Mouse (Mus musculus): ENCODE data around the gene Ankrd54.

Gene Ankrd54

DNA sequence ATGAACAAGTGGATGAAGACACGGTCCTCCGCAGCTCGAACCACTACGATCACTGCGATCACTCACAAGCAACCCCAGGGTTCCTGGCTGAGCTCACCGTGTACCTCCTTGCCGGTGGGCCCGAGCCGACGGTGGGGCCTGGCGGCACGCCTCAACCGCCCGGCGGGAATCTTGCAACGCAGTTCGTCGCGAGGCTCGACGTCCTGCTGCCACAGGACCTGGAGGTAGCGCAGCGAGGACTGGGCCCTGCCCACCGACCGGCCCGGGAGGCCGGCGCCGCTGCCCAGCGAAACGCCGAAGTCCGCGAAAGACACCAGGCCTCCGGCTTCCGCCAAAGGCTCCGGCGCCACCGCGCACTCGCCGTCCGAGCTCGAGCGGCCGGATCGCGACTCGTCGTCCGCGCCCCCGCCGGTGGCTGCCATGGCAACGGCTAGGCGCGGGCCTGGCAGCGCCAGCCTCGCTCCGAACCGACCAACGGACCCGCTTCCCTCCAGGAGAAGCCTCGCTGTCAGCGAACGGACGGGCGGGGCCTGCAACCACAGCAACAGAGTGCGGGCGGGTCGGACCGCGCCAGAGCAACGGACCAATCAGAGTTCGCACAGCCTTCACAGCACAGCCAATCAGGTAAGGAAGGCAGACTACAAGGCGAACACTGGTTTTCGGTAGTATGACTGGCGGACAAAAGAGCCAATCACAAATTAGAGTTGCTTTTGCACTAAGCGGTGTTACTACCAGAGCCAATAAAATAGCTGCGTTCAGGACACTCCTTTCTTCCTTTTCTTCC, at the start of gene Ankrd54:
Ankrd54 (minus strand) TSS at position 518 of the 784 bp plus-strand sequence.
- DNase-seq = peak; percentile 100

DNA sequence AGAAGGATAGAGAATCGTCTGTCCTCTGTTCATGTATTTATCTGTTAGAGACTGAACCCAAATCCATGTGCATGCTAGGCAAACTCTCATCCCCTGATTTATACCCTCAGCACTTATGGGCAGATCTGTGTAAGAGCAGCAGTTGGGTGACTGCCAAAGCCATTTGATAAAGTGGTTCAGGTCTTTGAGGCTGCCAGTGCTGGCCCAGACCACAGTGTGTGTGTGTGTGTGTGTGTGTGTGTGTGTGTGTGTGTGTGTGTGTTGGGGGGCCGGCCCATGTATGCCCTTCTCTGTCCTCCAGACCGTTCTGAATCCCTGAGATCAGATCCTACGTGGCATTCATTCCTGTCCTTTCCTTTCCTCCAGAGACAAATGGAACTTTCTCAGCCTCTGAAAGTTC, 49.1 kb upstream of the Ankrd54 start:
- peak; percentile 41 for DNase-seq

DNA sequence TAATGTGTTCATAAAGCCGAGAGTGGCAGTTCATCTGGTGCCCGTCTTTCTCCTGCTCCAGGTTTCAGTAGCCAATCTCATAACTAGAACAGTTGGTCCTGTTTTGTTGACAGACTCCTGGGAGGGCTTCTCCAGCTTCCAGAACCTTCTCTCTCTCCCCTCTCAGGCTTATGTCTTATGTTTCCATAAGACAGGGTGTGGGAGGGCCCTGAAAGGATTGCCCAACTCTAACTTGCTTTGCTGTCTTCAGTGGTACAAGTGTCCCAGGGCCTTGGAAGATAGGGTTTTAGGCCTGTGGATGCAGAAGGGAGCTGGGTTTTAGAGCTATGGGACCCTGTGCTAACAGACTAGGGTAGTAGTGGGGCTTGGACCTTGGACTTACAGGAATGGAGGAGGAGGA, 47.8 kb upstream of the Ankrd54 start:
- no peak for DNase-seq

DNA sequence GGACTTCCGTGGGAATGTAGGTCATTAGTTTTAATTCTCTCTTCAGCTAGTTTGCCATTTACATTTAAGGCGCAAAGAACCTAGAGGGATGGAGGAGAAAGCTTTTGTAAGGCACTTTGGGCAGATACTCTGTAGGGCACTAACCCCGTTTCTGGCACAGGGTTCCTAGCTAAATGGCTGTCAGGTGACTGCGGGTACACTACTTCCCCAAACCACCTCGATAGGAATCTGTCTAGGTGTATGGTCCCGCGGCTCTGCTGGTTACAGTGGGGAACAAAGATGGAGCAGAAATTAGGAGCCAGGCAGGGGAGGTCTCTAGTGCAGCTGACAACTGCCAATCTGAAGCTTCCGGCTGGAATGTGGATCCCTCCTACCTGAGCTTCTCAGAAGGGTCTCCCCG, 47.3 kb upstream of the Ankrd54 start:
- DNase-seq = no peak

DNA sequence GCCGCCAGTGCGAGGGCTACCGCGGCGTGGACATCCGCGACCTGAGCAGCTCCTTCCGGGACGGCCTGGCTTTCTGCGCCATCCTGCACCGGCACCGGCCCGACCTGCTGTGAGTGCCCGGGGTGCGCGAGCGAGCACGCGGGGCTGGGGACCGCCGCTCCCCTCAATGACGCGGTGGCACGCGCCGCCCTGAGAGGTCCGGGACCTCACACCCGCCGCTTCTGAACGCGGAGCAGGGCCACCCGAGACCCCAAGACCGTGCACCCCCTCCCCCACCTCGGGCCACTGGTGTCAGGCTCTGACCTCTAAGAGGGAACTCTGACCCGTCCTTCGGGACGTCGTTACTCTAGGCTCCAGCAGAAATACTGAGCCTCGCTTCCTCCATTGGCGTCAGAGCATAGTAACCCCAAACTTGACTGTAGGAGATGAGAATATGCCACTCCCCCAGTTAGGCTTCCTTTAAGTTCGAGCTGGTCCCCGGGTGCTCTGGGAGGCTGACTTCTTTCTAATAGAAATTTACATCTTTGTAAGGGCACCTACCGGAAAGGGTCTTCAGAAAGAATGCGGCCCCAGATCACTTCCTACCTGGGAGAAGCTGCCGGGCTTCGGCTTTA, 46.7 kb upstream of the Ankrd54 start:
- peak; percentile 28 for DNase-seq

DNA sequence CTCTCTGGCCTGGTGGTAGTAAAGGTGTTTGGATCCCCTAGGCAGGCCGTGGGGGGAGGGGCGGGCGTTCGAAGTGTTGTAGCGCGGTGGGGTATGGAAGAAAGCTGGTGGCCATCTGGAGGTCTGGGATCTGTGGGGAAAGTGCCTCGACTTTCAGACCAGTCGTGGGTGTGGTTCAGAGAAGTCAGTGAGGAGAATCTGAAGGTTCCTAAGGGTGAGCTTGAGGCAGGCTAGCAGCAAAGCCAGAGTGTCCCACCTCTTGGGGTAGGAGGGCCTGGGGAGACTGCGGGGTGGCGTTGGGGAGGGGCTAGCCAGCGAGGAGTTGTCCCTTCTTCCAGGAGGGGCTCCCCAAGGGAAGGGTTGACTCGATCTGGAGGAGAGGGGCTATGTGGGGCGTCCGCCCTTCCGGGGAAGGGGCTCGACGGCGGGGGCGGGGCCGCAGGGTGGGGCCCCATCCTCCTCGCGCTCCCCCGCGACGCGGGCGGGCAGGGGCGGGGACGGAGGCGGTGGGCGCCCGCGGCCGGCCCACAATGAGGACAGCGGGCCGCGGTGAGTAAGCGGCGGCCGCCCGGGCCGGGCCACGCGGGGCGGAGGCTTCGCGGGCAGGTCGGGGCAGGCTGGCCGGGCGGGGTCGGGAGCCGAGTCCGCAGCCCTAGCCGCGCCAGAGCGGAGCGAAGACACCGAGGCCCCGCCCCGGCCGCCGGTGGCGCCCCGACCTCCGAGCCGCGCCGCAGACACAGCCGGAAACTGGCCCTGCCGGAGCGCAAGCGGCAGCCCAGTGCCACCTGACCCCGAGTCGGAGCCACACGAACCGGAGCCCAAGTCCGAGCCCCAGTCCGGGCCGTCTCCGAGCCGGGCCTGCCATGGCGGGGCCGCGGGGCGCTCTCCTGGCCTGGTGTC, 46.0 kb upstream of the Ankrd54 start, which contains the start of gene Micall1:
Micall1 (plus strand) TSS at position 478 of the 900 bp plus-strand sequence.
- peak; percentile 77 for DNase-seq

DNA sequence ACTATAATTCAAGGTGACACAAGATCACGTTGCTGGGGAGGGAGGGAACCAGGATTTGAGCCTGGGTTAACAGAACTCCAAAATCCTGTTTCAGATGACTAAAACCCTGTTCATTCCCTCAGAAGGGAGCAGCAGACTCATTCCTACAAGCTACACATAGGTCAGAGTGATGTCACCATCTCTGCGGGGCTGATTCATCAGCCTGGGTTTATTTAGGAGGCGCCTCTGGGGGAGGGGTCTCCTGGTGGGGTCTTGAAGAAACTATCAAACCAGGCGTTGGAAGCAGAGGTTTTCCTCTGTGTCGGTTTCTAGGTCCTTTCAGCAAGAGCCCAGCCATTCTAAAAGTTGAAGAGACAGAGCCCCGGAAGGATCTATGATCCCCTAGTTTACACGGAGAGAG, 45.3 kb upstream of the Ankrd54 start:
- DNase-seq = no peak

DNA sequence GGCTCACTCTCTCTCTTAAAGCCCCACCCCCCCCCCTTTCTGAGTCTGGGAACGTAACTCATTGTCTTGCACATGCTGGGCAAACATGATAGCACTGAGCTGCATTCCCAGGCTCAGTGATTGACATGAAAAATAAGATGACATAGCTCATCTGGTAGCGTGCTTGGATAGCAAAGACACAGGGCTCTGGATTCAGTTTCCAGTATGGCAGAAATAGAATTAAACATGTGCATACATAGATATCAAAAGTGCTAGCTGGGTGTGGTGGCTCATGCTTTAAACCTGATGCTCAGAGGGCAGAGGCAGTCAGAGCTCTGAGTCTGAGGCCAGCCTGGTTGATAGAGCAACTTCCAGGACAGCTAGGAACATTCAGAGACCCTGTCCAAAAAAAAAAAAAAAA, 43.1 kb upstream of the Ankrd54 start:
- no peak for DNase-seq

DNA sequence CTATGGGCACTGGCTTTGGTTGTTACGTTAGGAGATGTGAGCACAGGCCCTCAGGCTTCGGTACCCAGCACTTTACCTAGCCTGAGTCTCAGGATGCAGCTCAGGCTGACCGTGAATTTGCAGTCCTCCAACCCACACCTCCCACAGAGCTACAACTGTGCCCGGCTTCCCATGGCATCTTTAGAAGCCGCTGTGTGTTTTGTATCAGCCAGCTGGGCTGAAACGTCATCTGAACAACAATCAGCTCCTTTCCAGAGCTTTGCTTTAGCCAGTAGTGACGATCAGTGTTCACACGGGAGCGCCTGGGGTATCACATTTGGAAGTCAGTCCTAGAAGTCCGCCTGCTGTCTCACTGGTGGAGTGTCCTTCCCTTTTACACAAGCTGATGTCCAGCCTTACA, 40.6 kb upstream of the Ankrd54 start:
- DNase-seq = no peak

DNA sequence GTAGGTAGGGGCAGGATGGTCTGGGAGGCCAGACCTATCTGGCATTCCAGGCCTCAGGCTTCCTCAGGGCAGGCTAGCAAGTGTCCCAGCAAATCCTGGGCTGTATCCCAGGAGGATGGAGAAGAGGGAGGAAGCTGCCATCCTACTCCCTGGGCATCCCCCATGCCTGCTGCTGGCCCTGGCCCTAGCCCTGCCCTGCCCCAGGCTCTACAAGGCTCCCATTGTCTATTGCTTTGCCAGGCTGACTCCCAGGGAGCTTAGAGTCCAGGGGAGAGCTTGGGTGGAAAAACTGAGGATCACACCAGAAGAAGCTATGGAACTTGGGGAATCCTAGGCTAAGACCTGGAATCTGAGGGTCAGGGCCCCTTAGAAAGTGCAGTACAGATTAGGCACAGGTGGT, 38.8 kb upstream of the Ankrd54 start:
- no peak for DNase-seq

DNA sequence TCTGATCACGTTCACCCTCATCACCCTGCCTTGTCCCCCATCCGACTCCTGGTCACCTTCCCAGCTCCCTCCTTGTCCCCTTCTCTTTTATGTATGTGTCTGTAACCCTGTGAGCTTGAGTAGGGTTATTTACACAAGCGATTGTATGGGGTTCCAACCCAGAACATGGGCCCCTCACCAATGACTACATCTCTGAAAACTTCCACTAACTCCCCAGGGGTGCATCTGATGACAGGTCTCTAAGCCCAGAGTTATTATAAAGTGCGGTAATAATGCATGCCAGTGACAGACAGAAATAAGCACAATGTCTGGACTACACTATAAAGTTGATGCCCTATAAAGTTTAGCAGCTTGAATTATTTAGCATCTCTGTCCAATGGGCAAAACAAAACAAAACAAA, 37.7 kb upstream of the Ankrd54 start:
- no peak for DNase-seq

DNA sequence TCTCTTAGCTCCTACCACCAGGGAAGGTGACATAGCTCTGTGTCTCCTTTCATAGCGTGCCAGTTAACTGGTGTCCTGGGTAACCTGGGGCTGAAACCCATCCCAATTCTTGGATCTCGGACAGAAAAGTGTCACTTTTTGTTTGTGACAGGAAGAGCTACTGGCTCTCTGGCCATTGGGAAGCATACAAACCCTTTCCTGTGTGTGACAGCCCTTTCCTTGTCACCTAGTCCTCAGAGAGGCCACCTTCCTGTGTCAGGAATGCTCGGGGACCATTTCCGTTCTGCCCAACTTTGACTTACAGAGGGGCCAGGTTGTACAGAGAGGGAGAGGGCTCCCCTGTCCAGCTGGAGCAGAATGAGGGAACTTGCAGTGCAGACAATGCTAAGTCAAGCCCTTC, 36.8 kb upstream of the Ankrd54 start:
- peak; percentile 62 for DNase-seq

DNA sequence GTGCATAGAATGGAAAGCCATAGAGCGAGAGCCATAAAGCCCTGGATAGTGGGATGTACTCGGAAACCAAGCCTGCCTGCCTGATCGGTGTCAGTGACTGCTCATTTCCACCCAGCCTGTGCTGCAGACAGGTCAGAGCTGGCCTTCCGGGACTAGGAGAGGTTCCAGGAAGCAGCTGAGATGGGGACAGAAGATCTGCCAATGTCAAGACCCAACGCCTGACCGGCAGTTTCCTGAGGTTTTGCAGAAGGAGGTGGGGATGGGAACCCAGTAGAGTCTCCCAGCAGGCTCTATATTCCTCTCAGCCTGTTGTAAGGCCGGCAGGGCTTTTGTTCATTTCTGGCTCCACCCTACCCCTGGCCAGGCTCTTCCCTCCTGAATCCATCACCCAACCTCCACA, 36.2 kb upstream of the Ankrd54 start:
- peak; percentile 75 for DNase-seq

DNA sequence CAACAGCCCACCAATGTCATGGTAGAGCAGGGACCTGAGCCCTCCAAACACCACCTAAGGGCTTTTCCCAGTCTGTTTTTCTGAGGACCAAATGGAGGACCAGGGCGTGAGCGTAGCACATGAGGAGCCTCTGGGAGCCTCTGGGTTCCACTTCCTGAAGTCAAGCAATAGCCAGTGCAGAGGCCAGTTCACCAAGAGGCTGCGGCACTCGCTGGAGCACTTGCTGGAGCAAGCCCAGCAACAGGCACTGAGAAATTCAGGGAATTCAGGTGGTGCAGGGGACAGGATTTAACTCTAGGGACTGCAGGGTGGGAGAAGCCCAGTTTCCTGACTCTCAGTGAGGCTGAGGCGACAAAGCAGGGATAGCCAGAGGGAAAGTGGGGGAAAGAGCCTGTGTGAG, 35.5 kb upstream of the Ankrd54 start:
- no peak for DNase-seq

DNA sequence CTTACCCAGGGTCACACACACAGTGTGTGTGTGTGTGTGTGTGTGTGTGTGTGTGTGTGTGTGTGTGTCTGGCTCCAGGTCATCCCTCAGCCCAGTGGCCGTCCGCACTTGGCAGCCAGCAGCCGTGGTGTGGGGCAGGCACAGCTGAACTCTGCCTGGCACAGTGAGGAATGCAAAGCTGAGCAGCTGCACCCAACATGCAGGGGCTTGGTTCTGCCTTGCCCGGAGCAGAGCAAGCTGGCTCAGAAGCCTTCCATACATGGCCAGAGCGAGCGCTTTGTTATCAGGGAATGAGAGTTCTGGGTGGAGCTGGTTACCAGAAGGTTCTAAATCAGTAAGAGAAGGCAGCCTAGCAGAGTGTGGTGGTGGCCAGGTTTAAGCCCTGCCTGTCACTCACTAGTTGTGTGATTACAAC, 34.9 kb upstream of the Ankrd54 start:
- DNase-seq = peak; percentile 77

DNA sequence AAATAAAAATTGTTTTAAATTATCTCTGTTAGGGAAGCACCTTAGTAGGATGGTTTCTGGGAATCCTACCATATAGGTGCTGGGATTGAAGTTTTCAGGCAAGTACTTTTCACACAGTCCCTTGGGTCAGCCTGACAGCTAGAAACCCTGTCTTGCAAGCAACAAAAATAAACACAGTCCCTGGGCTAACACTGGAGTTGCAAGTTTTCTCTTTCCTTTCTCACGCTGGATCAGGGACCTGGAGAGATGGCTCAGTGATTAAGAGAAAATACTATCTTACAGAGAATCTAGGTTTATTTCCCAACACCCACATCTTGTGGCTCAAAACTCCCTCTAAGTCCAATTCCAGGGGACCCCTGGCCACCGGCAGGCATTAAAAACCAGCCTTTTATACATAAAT, 34.4 kb upstream of the Ankrd54 start:
- DNase-seq = peak; percentile 41

DNA sequence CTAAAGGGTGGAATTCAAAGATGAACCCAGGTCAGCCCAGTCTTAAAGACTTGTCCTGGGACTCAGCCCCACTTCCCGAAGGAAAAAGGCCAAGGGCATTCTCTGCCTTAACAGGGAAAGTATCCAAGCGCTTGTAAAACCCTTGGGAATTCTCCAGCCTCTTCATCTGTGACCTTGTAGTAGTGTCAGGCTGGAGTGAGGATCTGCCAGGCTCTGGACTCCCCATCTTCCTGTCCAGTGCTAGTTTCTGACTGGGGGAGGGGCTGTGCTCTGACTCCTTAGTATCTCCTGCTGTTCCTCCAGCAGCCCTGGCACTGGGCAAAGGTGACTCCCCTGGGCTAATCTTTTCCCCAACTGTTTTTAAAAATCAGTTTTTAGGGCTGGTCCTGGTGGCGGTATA, 33.9 kb upstream of the Ankrd54 start:
- DNase-seq = peak; percentile 76

DNA sequence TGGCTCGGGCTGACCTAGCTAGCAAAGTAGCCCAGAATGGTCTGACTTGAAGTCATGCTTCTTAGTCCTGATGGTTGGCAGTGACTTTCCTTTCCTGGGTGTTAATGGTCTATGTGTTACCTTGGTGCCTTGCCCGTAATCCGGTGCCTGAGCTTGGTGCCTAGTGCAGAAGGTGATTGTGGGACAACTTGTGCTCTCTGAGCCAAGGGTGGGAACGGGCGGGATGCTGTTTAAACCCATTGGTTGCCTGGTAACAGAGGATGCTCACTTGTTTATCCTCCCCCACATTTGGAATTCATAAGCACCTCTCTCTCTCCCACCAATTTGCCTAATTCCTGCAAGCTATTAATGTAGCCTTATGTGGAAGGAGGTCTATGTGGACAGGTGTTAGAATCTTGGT, 32.8 kb upstream of the Ankrd54 start:
- DNase-seq = no peak

DNA sequence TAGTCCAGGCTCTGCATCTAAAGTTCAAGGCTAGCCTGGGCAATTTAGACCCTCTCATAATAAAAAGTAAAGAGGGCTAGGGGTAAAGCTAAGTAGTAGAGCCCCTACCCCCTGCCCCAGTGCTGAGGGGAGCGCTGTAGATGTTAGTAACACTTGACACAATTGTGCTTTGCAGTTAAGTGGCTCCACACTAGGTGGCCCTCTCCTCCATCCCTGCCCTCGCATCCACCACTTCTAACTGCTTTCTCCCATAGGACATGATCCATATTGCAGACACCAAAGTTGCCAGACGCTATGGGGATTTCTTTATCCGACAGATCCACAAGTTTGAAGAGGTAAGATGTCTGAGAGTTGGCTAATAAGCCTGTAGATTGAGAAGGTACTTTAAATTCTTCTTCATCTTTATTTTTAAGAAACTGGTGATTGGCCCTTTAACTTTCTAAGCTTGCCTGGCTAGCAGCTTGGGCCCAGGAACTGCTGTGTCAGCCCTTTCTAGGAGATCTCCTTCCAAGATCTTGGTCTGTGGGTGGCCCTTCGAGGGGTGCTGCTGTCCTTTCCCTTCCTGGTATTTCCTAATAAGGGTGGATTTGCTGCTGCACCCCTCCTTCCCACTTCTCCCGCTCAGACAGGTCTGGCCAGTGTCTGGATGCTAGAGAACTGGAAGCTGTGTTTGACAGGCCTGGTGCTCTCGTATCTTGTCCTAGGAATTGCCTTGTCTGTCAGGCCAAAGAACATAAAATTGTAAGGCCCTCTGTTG, 30.6 kb upstream of the Ankrd54 start:
- DNase-seq = peak; percentile 52

DNA sequence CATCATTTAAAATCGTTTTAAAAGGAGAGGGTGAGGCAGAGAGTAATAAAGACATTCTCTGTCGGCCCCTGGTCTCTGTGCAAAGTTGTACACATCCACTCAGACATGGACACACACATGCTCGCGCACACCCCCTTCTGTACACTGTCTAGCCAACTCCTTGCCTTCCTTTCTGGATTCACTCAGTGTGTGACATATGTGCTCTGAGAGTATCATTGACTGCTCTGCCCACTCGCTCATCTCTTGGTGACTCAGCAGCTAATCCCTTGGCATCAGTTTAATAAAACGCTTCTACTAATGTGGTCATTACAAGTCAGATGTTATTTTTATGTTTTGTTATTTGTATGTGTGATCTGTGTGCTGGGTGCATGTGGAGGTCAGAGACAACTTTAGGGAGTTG, 29.6 kb upstream of the Ankrd54 start:
- no peak for DNase-seq

DNA sequence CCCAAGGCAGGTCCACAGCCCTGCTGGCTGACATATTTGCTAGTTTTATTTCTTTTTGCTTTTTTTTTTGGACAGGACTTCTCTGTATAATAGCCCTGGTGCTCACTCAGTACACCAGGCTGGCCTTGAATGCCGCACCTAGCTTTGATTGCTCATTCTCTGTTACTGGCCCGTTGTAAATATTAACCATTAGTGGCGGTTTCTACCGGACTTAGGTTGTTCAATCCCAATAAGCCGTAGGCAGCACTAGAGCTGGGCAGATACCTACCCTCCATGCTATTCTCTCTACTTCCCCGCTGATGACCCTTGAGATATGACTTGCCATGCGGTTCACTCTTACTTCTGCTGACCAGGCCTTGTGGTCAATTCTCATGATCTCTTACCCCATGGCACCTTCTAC, 16.9 kb upstream of the Ankrd54 start:
- DNase-seq = no peak

DNA sequence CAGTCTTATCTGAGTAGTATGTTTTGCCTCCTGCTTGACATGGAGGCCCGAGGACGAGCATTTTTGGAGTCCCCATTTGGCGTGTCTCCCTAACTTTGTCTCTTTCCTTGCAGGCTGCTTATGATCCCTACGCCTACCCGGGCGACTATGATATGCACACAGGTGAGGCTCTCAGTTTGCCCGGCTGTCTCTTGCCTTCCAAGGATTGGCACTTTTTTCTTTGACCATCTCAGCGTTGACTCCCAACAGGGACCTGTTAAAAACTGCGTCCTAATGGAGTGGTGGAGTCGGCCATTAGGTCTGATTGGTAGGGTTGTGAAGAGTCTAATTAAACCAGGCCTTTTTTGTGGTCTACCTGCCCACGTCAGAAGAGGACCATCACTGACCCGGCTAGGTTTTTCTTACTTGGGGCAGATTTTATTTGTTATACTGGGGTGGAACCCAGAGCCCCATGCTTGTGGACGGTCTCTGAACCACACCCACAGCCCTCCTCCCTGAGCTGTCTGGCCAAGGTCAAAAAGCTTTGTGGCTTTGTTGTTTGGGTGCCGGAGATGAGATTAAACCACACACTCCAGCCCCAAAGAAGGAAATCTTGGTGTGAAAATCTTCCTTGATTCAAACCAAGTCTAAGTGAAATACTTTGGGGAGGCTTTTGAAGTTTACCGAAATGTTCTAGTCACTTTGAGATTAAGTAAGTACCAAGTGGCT, 13.1 kb upstream of the Ankrd54 start:
- DNase-seq = no peak
